Mouse (Mus musculus): ENCODE data around the gene Cep295nl. TPM values are rescaled to one million over a fixed set of nuclear protein-coding genes. Genes with fewer than 3 reads are reported as not detected.
"Not testable (repeated sequence)": the region's sequence is repeated elsewhere in the genome, so short reads cannot be mapped to it uniquely, and the experiment has no call there.

The Cep295nl gene
- polyA plus RNA-seq, 1 experiment from 2014 or later, result 2.2 TPM

DNA sequence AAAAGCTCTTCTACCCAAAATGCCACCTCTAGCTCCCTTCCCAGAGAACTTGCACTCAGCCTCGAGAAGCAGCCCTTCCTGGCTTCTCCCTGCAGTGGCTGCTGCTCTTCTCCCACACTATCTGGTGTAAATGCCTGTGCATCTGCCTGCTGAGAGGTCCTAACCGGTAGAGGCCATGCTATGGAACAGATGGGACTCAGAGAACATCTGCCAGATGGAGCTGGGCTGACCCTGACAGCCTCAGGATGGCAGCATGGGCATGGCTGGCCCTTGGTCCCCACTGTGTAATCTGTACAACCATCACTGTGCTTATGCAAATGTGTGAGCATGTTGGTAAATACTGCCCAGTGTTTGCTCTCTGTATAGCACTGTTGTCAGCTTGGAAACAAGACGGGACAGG is 19.7 kb downstream of the Cep295nl start:
- Histone ChIP-seq H3K27ac (no peak overlapping the region), H3K4me3 (ENCODE audit: inconsistent target) (no peak overlapping the region), H3K79me2 (ENCODE audit: inconsistent target) (peaks cover 59% of the 10 kb centered on the region; the same call in 1 of the 2 replicates), H3K36me3 (ENCODE audit: inconsistent target) (peaks cover 35% of the 10 kb centered on the region)
- 76% methylated on average over 3 of the region's 3 CpGs for WGBS (ENCODE audit: missing documents)

GRCm38 (mm10) chr11:118321971-118322370 is 20.3 kb downstream of the Cep295nl start:
- WGBS (ENCODE audit: missing documents), result 77% methylated on average over 4 of the region's 4 CpGs

GRCm38 (mm10) chr11:118321500-118321899 is 20.8 kb downstream of the Cep295nl start:
- WGBS (ENCODE audit: missing documents), result 89% methylated on average over 7 of the region's 7 CpGs

More at GRCm38 (mm10) chr11:118321971-118322370, 20.3 kb downstream of the Cep295nl start:
- Histone ChIP-seq H3K4me3 (ENCODE audit: inconsistent target) (no peak overlapping the region), H3K36me3 (ENCODE audit: inconsistent target) (peaks cover 39% of the 10 kb centered on the region), H3K79me2 (ENCODE audit: inconsistent target) (peaks cover 52% of the 10 kb centered on the region; the same call in 1 of the 2 replicates), H3K27ac (no peak overlapping the region)

GRCm38 (mm10) chr11:118318678-118319077 is 23.6 kb downstream of the Cep295nl start:
- Histone ChIP-seq H3K4me3 (ENCODE audit: inconsistent target) (no peak overlapping the region), H3K79me2 (ENCODE audit: inconsistent target) (peaks cover 24% of the 10 kb centered on the region; the same call in 1 of the 2 replicates), H3K27ac (no peak overlapping the region), H3K36me3 (ENCODE audit: inconsistent target) (peaks cover 61% of the 10 kb centered on the region)
- 54% methylated on average over 5 of the region's 5 CpGs for WGBS (ENCODE audit: missing documents)

More at GRCm38 (mm10) chr11:118321500-118321899, 20.8 kb downstream of the Cep295nl start:
- peaks cover 47% of the 10 kb centered on the region; the same call in 1 of the 2 replicates for H3K79me2 ChIP-seq (ENCODE audit: inconsistent target)
- peaks cover 44% of the 10 kb centered on the region for H3K36me3 ChIP-seq (ENCODE audit: inconsistent target)
- H3K27ac ChIP-seq, result no peak overlapping the region
- no peak overlapping the region for H3K4me3 ChIP-seq (ENCODE audit: inconsistent target)

DNA sequence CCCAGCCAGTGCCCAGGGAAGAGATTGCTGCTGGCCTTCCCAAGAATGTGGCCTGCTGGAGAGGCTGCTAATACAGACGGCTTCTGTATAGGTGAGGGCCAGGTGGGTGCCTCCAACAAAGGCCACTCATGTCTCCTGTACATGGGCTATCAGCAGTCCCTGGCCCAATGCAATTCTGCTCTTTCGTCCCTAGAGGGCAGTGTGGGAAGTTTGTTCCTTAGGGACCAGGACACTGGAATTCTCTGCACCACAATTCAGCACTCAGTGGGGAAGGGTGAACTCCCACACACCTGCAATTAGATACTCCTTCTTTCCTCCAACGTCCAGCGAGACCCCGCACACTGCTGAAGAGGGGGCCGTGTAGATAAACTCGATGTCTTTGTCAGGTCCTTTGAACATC is 25.2 kb downstream of the Cep295nl start:
- Histone ChIP-seq H3K27ac (no peak overlapping the region), H3K36me3 (ENCODE audit: inconsistent target) (peaks cover 61% of the 10 kb centered on the region), H3K79me2 (ENCODE audit: inconsistent target) (peaks cover 8% of the 10 kb centered on the region; the same call in 1 of the 2 replicates), H3K4me3 (ENCODE audit: inconsistent target) (no peak overlapping the region)
- 52% methylated on average over 7 of the region's 7 CpGs for WGBS (ENCODE audit: missing documents)

DNA sequence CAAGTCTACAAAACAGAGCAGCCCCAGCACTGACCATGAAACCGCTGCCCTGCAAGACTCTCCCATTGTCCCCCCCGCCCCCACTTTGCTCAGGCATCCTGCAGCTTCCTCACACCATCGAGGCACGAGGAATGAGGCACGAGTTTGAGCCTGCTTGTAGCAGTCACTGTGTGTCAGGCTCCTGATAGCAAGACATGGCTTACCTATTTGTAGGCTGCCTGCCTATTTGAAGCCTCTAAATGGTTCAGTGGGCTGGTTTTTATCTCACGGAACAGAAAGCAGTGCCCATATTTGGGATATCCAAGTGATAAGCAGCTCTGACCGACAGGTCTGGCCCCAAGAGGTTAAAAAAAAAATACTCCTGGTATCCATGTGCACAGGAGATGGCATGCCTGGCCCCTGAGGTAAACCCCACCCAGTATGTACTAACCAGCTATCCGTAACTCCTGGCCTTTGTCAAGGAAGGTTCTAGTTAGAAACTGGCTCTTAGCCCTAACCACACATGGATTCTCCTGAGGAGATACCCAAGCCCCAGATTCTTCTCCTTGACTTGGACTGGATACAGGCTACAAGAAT is 26.0 kb downstream of the Cep295nl start:
- H3K36me3 ChIP-seq (ENCODE audit: inconsistent target), result peaks cover 61% of the 10 kb centered on the region
- WGBS (ENCODE audit: missing documents), result 94% methylated on average over 8 of the region's 8 CpGs
- peaks cover under 1% of the 10 kb centered on the region; the same call in 1 of the 2 replicates for H3K79me2 ChIP-seq (ENCODE audit: inconsistent target)
- no peak overlapping the region for H3K4me3 ChIP-seq (ENCODE audit: inconsistent target)
- no peak overlapping the region for H3K27ac ChIP-seq

DNA sequence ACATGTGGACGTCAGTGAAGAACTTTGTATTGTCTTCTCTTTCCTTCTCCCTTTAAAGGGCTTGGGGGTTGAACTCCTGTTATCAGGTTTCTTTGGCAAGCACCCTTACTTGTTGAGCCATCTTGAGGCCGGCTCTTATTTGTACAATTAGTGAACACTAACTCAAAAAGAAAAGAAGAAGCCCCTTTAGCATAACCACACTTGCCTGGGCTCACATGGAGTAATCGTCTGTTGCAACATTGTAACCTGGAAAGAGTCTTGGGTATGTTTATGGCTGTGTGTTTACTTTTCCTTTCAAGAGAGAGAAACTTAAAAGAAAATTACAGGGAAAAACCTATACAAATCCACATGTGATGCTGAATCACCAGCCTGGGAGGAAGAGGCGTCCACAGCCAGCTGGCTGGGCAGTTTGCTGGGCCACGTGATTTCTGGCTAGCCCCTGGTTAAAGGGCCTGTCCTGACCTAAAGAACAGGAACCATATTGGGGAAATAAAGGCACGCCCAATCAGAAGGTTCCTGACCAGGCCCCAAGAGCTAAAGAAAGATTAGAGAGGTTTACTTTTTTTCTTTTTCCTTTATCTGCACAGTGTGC is 30.1 kb downstream of the Cep295nl start:
- no peak overlapping the region for H3K4me3 ChIP-seq (ENCODE audit: inconsistent target)
- peak overlapping the region; percentile 84 for H3K27ac ChIP-seq
- whole genome bisulfite sequencing (ENCODE audit: missing documents), result 55% methylated on average over 6 of the region's 6 CpGs
- H3K36me3 ChIP-seq (ENCODE audit: inconsistent target), result peaks cover 59% of the 10 kb centered on the region
- no peaks in the 10 kb centered on the region for H3K79me2 ChIP-seq (ENCODE audit: inconsistent target)

- not testable (repeated sequence) for H3K27ac ChIP-seq; H3K79me2 ChIP-seq (ENCODE audit: inconsistent target); H3K4me3 ChIP-seq (ENCODE audit: inconsistent target)
- peaks cover 59% of the 10 kb centered on the region for H3K36me3 ChIP-seq (ENCODE audit: inconsistent target)
- WGBS (ENCODE audit: missing documents), result 92% methylated on average over 2 of the region's 2 CpGs
Observed at GRCm38 (mm10) chr11:118307962-118308361, 34.3 kb downstream of the Cep295nl start.

- H3K4me3 ChIP-seq (ENCODE audit: inconsistent target); H3K79me2 ChIP-seq (ENCODE audit: inconsistent target); H3K27ac ChIP-seq: not testable (repeated sequence)
- H3K36me3 ChIP-seq (ENCODE audit: inconsistent target), result peaks cover 59% of the 10 kb centered on the region
- WGBS (ENCODE audit: missing documents), result 95% methylated on average over 4 of the region's 4 CpGs
Observed at GRCm38 (mm10) chr11:118303959-118304358, 38.3 kb downstream of the Cep295nl start.

- Histone ChIP-seq H3K79me2 (ENCODE audit: inconsistent target) (no peaks in the 10 kb centered on the region), H3K27ac (no peak overlapping the region), H3K36me3 (ENCODE audit: inconsistent target) (peaks cover 30% of the 10 kb centered on the region), H3K4me3 (ENCODE audit: inconsistent target) (no peak overlapping the region)
- WGBS (ENCODE audit: missing documents), result 86% methylated on average over 2 of the region's 2 CpGs
Observed at GRCm38 (mm10) chr11:118298810-118299209, 43.5 kb downstream of the Cep295nl start.

DNA sequence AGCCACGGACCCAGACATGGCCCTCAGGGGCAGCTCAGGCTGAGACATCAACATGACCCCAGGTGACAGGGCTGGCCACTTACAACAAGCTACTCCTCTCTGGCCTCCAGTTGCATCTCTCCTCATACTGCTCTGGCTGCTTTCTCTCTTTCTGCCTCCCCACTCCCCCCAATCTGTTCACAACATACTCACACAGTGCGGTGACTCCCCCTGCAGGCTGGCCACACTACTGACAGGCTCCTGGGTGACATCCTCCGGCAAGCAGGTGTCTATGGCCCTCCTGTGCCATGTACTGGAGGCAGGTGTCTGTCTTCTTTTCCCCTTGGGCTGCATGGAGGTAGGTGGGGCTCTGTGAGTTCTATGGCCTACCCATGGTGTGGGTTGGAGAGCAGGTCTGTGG is 44.3 kb downstream of the Cep295nl start:
- 98% methylated on average over 3 of the region's 3 CpGs for WGBS (ENCODE audit: missing documents)
- Histone ChIP-seq H3K27ac (no peak overlapping the region), H3K4me3 (ENCODE audit: inconsistent target) (no peak overlapping the region), H3K79me2 (ENCODE audit: inconsistent target) (no peaks in the 10 kb centered on the region), H3K36me3 (ENCODE audit: inconsistent target) (peaks cover 21% of the 10 kb centered on the region)

DNA sequence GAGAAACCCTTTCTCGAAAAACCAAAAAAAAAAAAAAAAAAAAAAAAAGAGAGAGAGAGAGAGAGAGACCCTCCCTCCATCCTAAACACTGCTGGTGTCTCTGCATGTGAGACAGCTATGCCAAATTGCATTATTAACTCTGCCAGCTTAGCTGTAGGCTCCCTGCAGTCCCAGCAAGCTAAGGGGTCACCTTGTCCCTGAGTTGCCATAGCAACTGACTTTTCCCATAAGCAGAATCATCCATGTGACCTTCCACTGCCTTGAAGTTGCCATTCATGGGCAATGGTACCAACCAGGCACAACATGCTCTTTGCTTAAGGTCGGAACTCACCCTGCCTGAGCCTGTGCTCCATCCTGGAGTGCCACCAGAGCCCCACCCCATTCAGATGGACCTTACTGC is 47.3 kb downstream of the Cep295nl start:
- H3K4me3 ChIP-seq (ENCODE audit: inconsistent target), result no peak overlapping the region

GRCm38 (mm10) chr11:118292671-118293070 is 49.6 kb downstream of the Cep295nl start:
- no peaks in the 10 kb centered on the region for H3K36me3 ChIP-seq (ENCODE audit: inconsistent target)
- peaks cover 21% of the 10 kb centered on the region for H3K79me2 ChIP-seq (ENCODE audit: inconsistent target)
- no peak overlapping the region for H3K27ac ChIP-seq
- 91% methylated on average over 6 of the region's 6 CpGs for WGBS (ENCODE audit: missing documents)
- no peak overlapping the region for H3K4me3 ChIP-seq (ENCODE audit: inconsistent target)

More for the DNA sequence above, 47.3 kb downstream of the Cep295nl start:
- Histone ChIP-seq H3K36me3 (ENCODE audit: inconsistent target) (no peaks in the 10 kb centered on the region), H3K27ac (no peak overlapping the region), H3K79me2 (ENCODE audit: inconsistent target) (no peaks in the 10 kb centered on the region)
- 100% methylated on average over 1 of the region's 2 CpGs for WGBS (ENCODE audit: missing documents)

GRCm38 (mm10) chr11:118289999-118290889 is 52.1 kb downstream of the Cep295nl start, which contains the start of gene Usp36:
Gene Usp36 (minus strand): TSS chr11:118290244.
- peaks cover 32% of the 10 kb centered on the region for H3K79me2 ChIP-seq (ENCODE audit: inconsistent target)
- WGBS (ENCODE audit: missing documents), result 2% methylated on average over 68 of the region's 68 CpGs
- H3K4me3 ChIP-seq (ENCODE audit: inconsistent target), result peak within 1 kb of the TSS; percentile 93
- H3K36me3 ChIP-seq (ENCODE audit: inconsistent target), result peaks cover 16% of the 10 kb centered on the region; the same call in 1 of the 2 replicates
- peak within 1 kb of the TSS; percentile 64 for H3K27ac ChIP-seq

Measured in macrophage (primary cell).